Mouse (Mus musculus) cortical plate, adult 2 months (tissue): ENCODE results near the gene Cfap77.

ENCODE experiments used
- CTCF ChIP-seq: fragments of 200-500 bp; IDR thresholded peaks from 2 replicates; pipeline ENCODE4 v1.5.1; 2011; ENCODE audit warnings: mild to moderate bottlenecking, control low read depth, low read length; ENCODE audit not compliant: insufficient read depth; ENCODE audit errors: extremely low read depth
- POLR2A ChIP-seq: fragments of 200-500 bp; IDR thresholded peaks from 2 replicates; pipeline ENCODE4 v1.6.1; 2011; ENCODE audit warnings: mild to moderate bottlenecking, low read length, control low read depth; ENCODE audit not compliant: insufficient read depth; ENCODE audit errors: extremely low read depth

GRCm38 (mm10) chr2:28930571-28930970 lies 124.3 kb downstream of the Cfap77 start:
- TF ChIP-seq CTCF: peak; percentile 16; the same call in 1 of the 2 replicates
- TF ChIP-seq POLR2A: no peak
